Mouse (Mus musculus): ENCODE data around the gene Olfr55. TPM values are rescaled to one million over a fixed set of nuclear protein-coding genes. Genes with fewer than 3 reads are reported as not detected.

The Olfr55 gene
- total RNA-seq (2023) = not detected

GRCm38 (mm10) chr17:33168147-33168546 lies at the start of gene Olfr55:
Gene Olfr55, plus strand, starts transcription at chr17:33168447.

DNA sequence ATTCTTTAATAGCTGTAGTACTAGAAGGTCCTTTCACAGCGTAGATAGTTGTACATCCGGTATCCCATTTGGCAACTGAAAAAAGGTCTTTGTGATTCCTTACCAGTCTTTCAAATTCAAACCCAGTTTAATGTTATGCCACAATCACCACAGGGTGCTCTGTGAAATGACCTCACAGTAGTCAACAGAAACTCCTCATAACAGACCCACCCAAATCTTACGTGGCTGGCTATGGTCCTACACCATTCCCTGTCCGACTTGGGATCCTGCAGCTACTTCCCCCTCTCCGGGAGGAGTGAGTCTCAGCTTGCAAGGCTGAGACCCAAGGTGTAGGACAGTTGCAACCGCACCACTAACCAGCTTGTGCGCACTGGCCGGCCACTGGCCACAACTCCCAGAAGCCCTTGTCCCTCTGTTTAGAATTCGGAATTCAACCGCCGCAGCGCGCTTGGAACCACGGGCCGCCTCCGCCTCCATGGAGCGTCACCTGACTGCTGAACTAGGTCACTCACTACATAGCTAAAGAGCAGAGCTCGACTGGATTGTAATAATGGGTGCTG lies 28.9 kb upstream of the Olfr55 start, which contains the start of gene Morc2b:
Gene Morc2b, minus strand, starts transcription at position 423 of the 560 bp plus-strand sequence.

GRCm38 (mm10) chr17:33191002-33191401 lies 22.8 kb downstream of the Olfr55 start, which contains the start of gene Olfr239:
Gene Olfr239, plus strand, starts transcription at chr17:33191302.

GRCm38 (mm10) chr17:33221590-33221989 lies 53.3 kb downstream of the Olfr55 start, which contains the start of gene Olfr1564:
Gene Olfr1564, minus strand, starts transcription at chr17:33221690.

Other genes starting within 250 kb of the Olfr55 start
- gene Cyp4f13, start 221.0 kb upstream of the Olfr55 start, total RNA-seq (2023) = 10 to 100 TPM; 75.3 to 82.0 TPM
- gene Zfp472, start 202.6 kb upstream of the Olfr55 start, total RNA-seq (2023) = 1 to 10 TPM; 6.0 to 8.0 TPM
- gene Zfp952, start 175.3 kb upstream of the Olfr55 start, total RNA-seq (2023) = 1 to 10 TPM; 4.2 to 4.4 TPM
- 1 to 10 TPM in 1 of 2 experiments, under 1 TPM in 1; 0.84 to 1.5 TPM for gene Zfp763, start 135.0 kb upstream of the Olfr55 start, total RNA-seq (2023)
- gene 4921501E09Rik, start 100.4 kb upstream of the Olfr55 start, total RNA-seq (2023) = not detected
- 1 to 10 TPM; 1.8 to 2.8 TPM for gene Zfp563, start 79.1 kb upstream of the Olfr55 start, total RNA-seq (2023)
- gene Morc2b, start 28.8 kb upstream of the Olfr55 start, total RNA-seq (2023) = not detected
- not detected for gene Olfr239, start 22.9 kb downstream of the Olfr55 start, total RNA-seq (2023)
- gene Olfr1564, start 53.2 kb downstream of the Olfr55 start, total RNA-seq (2023) = not detected
- gene Zfp955a, start 86.7 kb downstream of the Olfr55 start, total RNA-seq (2023) = 1 to 10 TPM; 1.8 to 2.2 TPM
- under 1 TPM in 1 of 2 experiments, not detected in 1; 0.07 TPM for gene Olfr63, start 96.2 kb downstream of the Olfr55 start, total RNA-seq (2023)
- 1 to 10 TPM; 2.6 TPM for gene Zfp955b, start 121.1 kb downstream of the Olfr55 start, total RNA-seq (2023)
- gene Zfp81, start 190.4 kb downstream of the Olfr55 start, total RNA-seq (2023) = 1 to 10 TPM; 5.4 to 5.7 TPM
- gene Zfp101, start 226.2 kb downstream of the Olfr55 start, total RNA-seq (2023) = 1 to 10 TPM; 7.0 to 7.8 TPM

Measured in neutrophil, adult 59 days (primary cell).